Mouse (Mus musculus) embryonic fibroblast, embryonic 13.5 days (primary cell): Measurements from ENCODE around the gene Lrrc27.

ENCODE experiments used
- CTCF ChIP-seq: IDR thresholded peaks from 2 replicates; pipeline ENCODE4 v1.5.1; 2011; ENCODE audit warnings: mild to moderate bottlenecking, control low read depth, low read length, moderate library complexity, borderline replicate concordance; ENCODE audit not compliant: insufficient read depth
- POLR2A ChIP-seq: IDR thresholded peaks from 2 replicates; pipeline ENCODE4 v1.6.1; 2011; ENCODE audit warnings: low read depth, mild to moderate bottlenecking, control low read depth, low read length, moderate library complexity

DNA sequence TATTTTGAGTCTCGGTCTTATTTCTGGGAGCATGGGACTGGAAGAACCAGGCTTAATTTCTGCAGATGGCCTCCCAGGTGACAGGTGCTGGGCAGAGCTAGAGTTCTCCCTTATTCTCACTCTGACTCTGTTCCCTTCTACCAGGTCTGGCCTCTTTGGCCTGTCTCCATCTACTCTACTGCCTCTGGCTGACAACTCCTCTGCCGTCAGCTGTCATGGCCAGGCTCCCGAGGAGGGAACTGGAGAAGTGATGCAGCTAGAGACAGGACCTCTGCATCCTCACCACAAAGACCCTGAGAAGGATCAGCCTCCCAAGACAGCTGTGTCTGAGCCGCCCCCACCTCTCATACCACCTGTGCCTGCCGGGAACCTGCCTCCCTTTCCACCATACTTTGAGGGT lies 41.8 kb downstream of the Lrrc27 start:
- no peak for TF ChIP-seq CTCF
- TF ChIP-seq POLR2A = no peak
